ENCODE assay signal across 8 mouse cellular contexts in the genomic region with DNA sequence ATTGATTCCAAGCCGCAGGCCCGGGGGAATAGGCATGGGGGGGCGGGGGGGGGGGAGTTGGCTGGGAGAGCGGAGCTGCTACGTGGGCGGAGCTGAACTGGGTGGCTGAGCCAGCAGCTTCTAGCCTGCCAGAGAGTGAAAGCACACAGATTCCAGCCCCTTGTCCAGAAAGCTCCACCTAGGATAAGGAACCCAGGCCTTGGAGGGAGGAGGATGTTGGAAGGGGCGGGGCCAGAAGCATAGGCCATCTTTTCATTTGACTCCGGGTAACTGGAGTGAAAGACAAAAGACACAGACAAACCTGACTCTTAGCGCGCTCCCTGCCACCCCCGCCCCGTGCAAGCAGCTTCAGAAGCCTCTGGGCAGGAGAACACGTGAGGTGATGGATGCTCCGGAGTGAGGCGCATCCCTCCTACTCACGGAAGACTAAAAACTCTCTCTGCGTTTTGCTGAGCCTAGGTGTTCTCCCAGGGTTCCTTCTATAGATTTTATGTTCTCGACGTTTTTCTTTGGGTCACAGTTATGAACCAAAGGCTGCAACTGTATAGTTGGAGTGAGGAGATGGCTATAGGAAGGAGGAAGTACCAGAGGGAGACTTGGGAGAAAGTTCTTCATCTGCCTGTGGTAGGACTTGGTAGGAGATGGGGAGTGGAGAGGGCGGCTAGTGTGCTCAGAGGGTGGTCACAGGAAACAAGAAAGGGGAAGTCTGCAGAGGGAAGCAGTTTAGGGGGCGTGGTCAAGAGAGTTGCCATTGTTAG.
DNase-seq lines count a peak whose midpoint lies in the region; ATAC-seq and TF ChIP-seq lines count a peak whose summit lies in the region.

No protein-coding gene starts in this region.

- under 1% methylated on average over 21 of the region's 21 CpGs for WGBS in embryonic facial prominence, embryonic 15.5 days
- WGBS in heart, embryonic 11.5 days (ENCODE audit: insufficient replicate concordance): 1% methylated on average over 21 of the region's 21 CpGs
- under 1% methylated on average over 21 of the region's 21 CpGs for WGBS in kidney, embryonic 15.5 days
- 4% methylated on average over 21 of the region's 21 CpGs for WGBS in liver, adult 2 months
- WGBS in stomach, embryonic 14.5 days: 1% methylated on average over 21 of the region's 21 CpGs

- H3K4me2 ChIP-seq in embryonic facial prominence, embryonic 15.5 days (replicated peaks): peak overlapping the region; percentile 71
- H3K4me2 ChIP-seq in heart, embryonic 11.5 days: peak overlapping the region; percentile 76
- peak overlapping the region; percentile 77 for H3K4me2 ChIP-seq in kidney, embryonic 15.5 days
- peak overlapping the region; percentile 74 for H3K4me2 ChIP-seq in stomach, embryonic 14.5 days (replicated peaks; ENCODE audit: low read depth, low read length)

- H3K36me3 ChIP-seq in embryonic facial prominence, embryonic 15.5 days: no peaks in the 10 kb centered on the region
- H3K36me3 ChIP-seq in heart, embryonic 11.5 days (ENCODE audit: control insufficient read depth, insufficient read depth, low read length): no peaks in the 10 kb centered on the region
- H3K36me3 ChIP-seq in kidney, embryonic 15.5 days: no peaks in the 10 kb centered on the region
- no peaks in the 10 kb centered on the region for H3K36me3 ChIP-seq in liver, adult 2 months (ENCODE audit: control insufficient read depth, insufficient read depth, low read length)
- no peaks in the 10 kb centered on the region for H3K36me3 ChIP-seq in stomach, embryonic 14.5 days (ENCODE audit: control insufficient read depth, insufficient read depth, low read length)

- H3K27me3 ChIP-seq in embryonic facial prominence, embryonic 15.5 days: no peaks in the 10 kb centered on the region; the same call in 1 of the 2 replicates
- no peaks in the 10 kb centered on the region; the same call in 1 of the 2 replicates for H3K27me3 ChIP-seq in heart, embryonic 11.5 days (ENCODE audit: control insufficient read depth, insufficient read depth, low read length)
- H3K27me3 ChIP-seq in kidney, embryonic 15.5 days: no peaks in the 10 kb centered on the region; the same call in 1 of the 2 replicates
- no peaks in the 10 kb centered on the region for H3K27me3 ChIP-seq in liver, adult 2 months (ENCODE audit: control insufficient read depth, insufficient read depth, low read length)
- H3K27me3 ChIP-seq in stomach, embryonic 14.5 days (ENCODE audit: control insufficient read depth, insufficient read depth, low read length): no peaks in the 10 kb centered on the region

- no peak for TF ChIP-seq POLR2A in liver, adult 2 months (IDR thresholded peaks at IDR 0.05; ENCODE audit: extremely low read depth, insufficient read depth, low read length)

- H3K79me2 ChIP-seq in liver, adult 2 months (ENCODE audit: control insufficient read depth, insufficient read depth, low read length): no peaks in the 10 kb centered on the region

- H3K27ac ChIP-seq in embryonic facial prominence, embryonic 15.5 days (replicated peaks): peak overlapping the region; percentile 68
- H3K27ac ChIP-seq in heart, embryonic 11.5 days (ENCODE audit: low read depth, low read length): peak overlapping the region; percentile 76
- peak overlapping the region; percentile 93 for H3K27ac ChIP-seq in kidney, embryonic 15.5 days
- no peak overlapping the region for H3K27ac ChIP-seq in liver, adult 2 months (replicated peaks; ENCODE audit: insufficient read depth, low read depth, low read length)
- peak overlapping the region; percentile 84; the same call in 1 of the 2 replicates for H3K27ac ChIP-seq in stomach, embryonic 14.5 days (ENCODE audit: low read length)

- peaks cover 21% of the 10 kb centered on the region for H3K4me1 ChIP-seq in embryonic facial prominence, embryonic 15.5 days
- peaks cover 7% of the 10 kb centered on the region for H3K4me1 ChIP-seq in heart, embryonic 11.5 days (ENCODE audit: control insufficient read depth, insufficient read depth, low read length)
- H3K4me1 ChIP-seq in kidney, embryonic 15.5 days: peaks cover 33% of the 10 kb centered on the region
- H3K4me1 ChIP-seq in liver, adult 2 months (ENCODE audit: control insufficient read depth, insufficient read depth, low read length): no peaks in the 10 kb centered on the region; the same call in 1 of the 2 replicates
- H3K4me1 ChIP-seq in stomach, embryonic 14.5 days (ENCODE audit: control insufficient read depth, insufficient read depth, low read length): 0 out of 2 replicates have a peak, but pooled peaks cover 14% of the 10 kb centered on the region

- no peak for TF ChIP-seq CTCF in liver, adult 2 months (IDR thresholded peaks at IDR 0.05; ENCODE audit: low read depth, low read length)

- ATAC-seq in embryonic facial prominence, embryonic 15.5 days (ENCODE audit: insufficient number of reproducible peaks, low FRiP score, low TSS enrichment, low read depth): peak; percentile 94
- ATAC-seq in heart, embryonic 11.5 days (replicated peaks; ENCODE audit: insufficient number of reproducible peaks, low FRiP score, low TSS enrichment): peak; percentile 85
- ATAC-seq in kidney, embryonic 15.5 days (replicated peaks; ENCODE audit: low FRiP score): peak; percentile 96
- peak; percentile 94 for ATAC-seq in stomach, embryonic 14.5 days (ENCODE audit: insufficient number of reproducible peaks, insufficient read depth, low FRiP score, low read depth)

- 0 out of 2 replicates have a peak overlapping the region, but pooled peaks have one; percentile 12 for H3K9ac ChIP-seq in embryonic facial prominence, embryonic 15.5 days
- peak overlapping the region; percentile 66 for H3K9ac ChIP-seq in heart, embryonic 11.5 days (ENCODE audit: low read depth, low read length)
- 0 out of 2 replicates have a peak overlapping the region, but pooled peaks have one; percentile 21 for H3K9ac ChIP-seq in kidney, embryonic 15.5 days
- H3K9ac ChIP-seq in liver, adult 2 months (ENCODE audit: low read depth, low read length): no peak overlapping the region
- H3K9ac ChIP-seq in stomach, embryonic 14.5 days (replicated peaks; ENCODE audit: low read depth, low read length): peak overlapping the region; percentile 38

- no peaks in the 10 kb centered on the region for H3K9me3 ChIP-seq in embryonic facial prominence, embryonic 15.5 days (replicated peaks)
- H3K9me3 ChIP-seq in heart, embryonic 11.5 days (replicated peaks; ENCODE audit: control insufficient read depth, low read length): no peaks in the 10 kb centered on the region
- H3K9me3 ChIP-seq in kidney, embryonic 15.5 days (replicated peaks): no peaks in the 10 kb centered on the region
- H3K9me3 ChIP-seq in stomach, embryonic 14.5 days (ENCODE audit: control insufficient read depth, low read depth, low read length): no peaks in the 10 kb centered on the region

- peak; percentile 26 to 40 for DNase-seq in spleen, adult 18-20 months
- no peak for DNase-seq in spleen, adult 12 weeks (ENCODE audit: low spot score)
- DNase-seq in liver, adult 2 months (ENCODE audit: extremely low read depth, low read depth, low spot score): peak; percentile 23
- DNase-seq in monocyte, adult 2 months (ENCODE audit: low read depth in 1 of 2, low spot score in 2 of 2): peak; percentile 19 to 47

- peak overlapping the region; percentile 40 for H3K4me3 ChIP-seq in embryonic facial prominence, embryonic 15.5 days (replicated peaks)
- peak overlapping the region; percentile 38 for H3K4me3 ChIP-seq in heart, embryonic 11.5 days (ENCODE audit: low read depth, low read length)
- H3K4me3 ChIP-seq in kidney, embryonic 15.5 days (replicated peaks): peak overlapping the region; percentile 40
- peak overlapping the region; percentile 48; the same call in 1 of the 2 replicates for H3K4me3 ChIP-seq in liver, adult 2 months (ENCODE audit: insufficient read depth, low read depth, low read length)
- peak overlapping the region; percentile 38 for H3K4me3 ChIP-seq in stomach, embryonic 14.5 days (ENCODE audit: low read depth, low read length)
